Mouse (Mus musculus): ENCODE measurements around the gene Bud31.

GRCm38 (mm10) chr5:145167306-145167661 is 27.1 kb downstream of the Bud31 start:
- TF ChIP-seq TAL1 (IDR thresholded peaks at IDR 0.05; ENCODE audit: low read length) (no peak), GATA1 (IDR thresholded peaks at IDR 0.05; ENCODE audit: low read length) (no peak)
